Mouse (Mus musculus) regulatory T cell (primary cell): ENCODE results near the gene Rab26.

Source experiments
- in situ Hi-C: fragments of 300-600 bp; cut with MboI, MseI; formaldehyde crosslinking; loops from one replicate; pipeline ENCODE4 v1.15.1; 2025; ENCODE audit warnings: high pct_unique_total_duplicates

Rab26 gene

GRCm38 (mm10) chr17:24548435-24548834 is 14.4 kb upstream of the Rab26 start:
- in situ Hi-C loops: no loop called here

GRCm38 (mm10) chr17:24546234-24546633 is 12.2 kb upstream of the Rab26 start:
- in situ Hi-C loops: no loop called here

GRCm38 (mm10) chr17:24545247-24545646 is 11.2 kb upstream of the Rab26 start:
- in situ Hi-C loops: no loop called here

- in situ Hi-C loops: no loop called here
Observed at GRCm38 (mm10) chr17:24544613-24545012, 10.6 kb upstream of the Rab26 start.

GRCm38 (mm10) chr17:24540375-24540774 is 6.4 kb upstream of the Rab26 start:
- in situ Hi-C loops: no loop called here

GRCm38 (mm10) chr17:24538950-24539349 is 4.9 kb upstream of the Rab26 start:
- in situ Hi-C loops: no loop called here

GRCm38 (mm10) chr17:24537536-24537935 is 3.5 kb upstream of the Rab26 start:
- in situ Hi-C loops: no loop called here

GRCm38 (mm10) chr17:24535300-24535699 is 1.3 kb upstream of the Rab26 start:
- in situ Hi-C loops: no loop called here

GRCm38 (mm10) chr17:24533099-24533992 is 664 bp downstream of the Rab26 start:
- in situ Hi-C loops: no loop called here

GRCm38 (mm10) chr17:24532045-24532444 is 2.0 kb downstream of the Rab26 start:
- in situ Hi-C loops: no loop called here

- in situ Hi-C loops: no loop called here
Observed at GRCm38 (mm10) chr17:24531064-24531463, 2.9 kb downstream of the Rab26 start.

- in situ Hi-C loops: no loop called here
Observed at GRCm38 (mm10) chr17:24530361-24531050, 3.5 kb downstream of the Rab26 start.

- in situ Hi-C loops: no loop called here
Observed at GRCm38 (mm10) chr17:24529883-24530282, 4.1 kb downstream of the Rab26 start.

GRCm38 (mm10) chr17:24529007-24529451 is 5.0 kb downstream of the Rab26 start:
- in situ Hi-C loops: no loop called here

- in situ Hi-C loops: no loop called here
Observed at GRCm38 (mm10) chr17:24528560-24528918, 5.5 kb downstream of the Rab26 start.

GRCm38 (mm10) chr17:24527723-24528559 is 6.1 kb downstream of the Rab26 start, which contains the start of gene Traf7:
Traf7 (minus strand) TSS chr17:24527938.
- in situ Hi-C loops: no loop called here

- in situ Hi-C loops: no loop called here
Observed at GRCm38 (mm10) chr17:24527315-24527714, 6.7 kb downstream of the Rab26 start.

- in situ Hi-C loops: no loop called here
Observed at GRCm38 (mm10) chr17:24524734-24525133, 9.3 kb downstream of the Rab26 start.

GRCm38 (mm10) chr17:24520450-24520849 is 13.6 kb downstream of the Rab26 start:
- in situ Hi-C loops: no loop called here

GRCm38 (mm10) chr17:24514270-24515257 is 19.4 kb downstream of the Rab26 start:
- in situ Hi-C loops: no loop called here

- in situ Hi-C loops: no loop called here
Observed at GRCm38 (mm10) chr17:24513609-24514008, 20.4 kb downstream of the Rab26 start.
